Mouse (Mus musculus) right cerebral cortex, postnatal 10 days (tissue): ENCODE data around the gene Gm10322.

Source experiments
- DNase-seq, 2 experiments: peaks; one replicate each; pipeline ENCODE4 v3.0.0; 2021; ENCODE audit warnings: low spot score in 2 of 2

The Gm10322 gene

DNA sequence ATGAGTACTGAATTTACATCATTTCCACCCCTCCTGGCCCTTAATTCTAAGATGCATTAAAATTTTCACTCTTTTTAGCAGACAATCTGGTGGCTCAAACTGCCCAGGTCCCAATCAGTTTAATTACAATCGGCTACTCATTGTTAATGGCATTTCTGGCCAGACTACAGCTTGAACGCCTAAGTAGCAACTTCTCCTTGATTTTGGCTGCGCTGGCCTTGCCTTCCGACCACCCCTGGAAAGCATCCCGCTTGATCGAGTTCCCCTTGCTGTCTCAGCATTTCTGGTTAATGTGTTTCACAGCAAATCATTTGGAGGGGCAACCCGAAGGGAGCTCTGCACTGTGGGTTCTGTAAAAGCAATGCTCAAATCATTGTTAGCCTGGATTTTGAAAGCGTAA, 13.8 kb upstream of the Gm10322 start:
- no peak for DNase-seq

DNA sequence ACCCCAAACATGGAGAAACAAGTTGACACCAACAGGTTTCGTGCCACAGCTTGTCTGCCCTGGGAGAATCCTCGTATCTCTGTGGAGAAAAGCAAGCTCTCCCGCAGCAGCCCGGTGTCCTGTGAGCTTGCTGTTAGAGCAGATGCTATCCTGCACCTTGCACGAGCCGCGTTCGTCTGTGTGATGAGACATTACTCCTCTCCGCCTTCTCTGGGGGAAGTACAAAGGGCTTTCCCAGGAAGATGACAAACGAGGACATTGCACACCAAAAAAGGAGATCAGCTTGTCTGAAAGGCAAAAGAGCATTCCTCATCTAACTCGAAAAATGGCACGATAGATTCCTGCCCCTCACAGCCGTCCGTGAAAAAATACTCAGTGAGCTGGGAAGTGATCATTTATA, 13.0 kb upstream of the Gm10322 start:
- DNase-seq = peak in 1 of 2 experiments; percentile 58

DNA sequence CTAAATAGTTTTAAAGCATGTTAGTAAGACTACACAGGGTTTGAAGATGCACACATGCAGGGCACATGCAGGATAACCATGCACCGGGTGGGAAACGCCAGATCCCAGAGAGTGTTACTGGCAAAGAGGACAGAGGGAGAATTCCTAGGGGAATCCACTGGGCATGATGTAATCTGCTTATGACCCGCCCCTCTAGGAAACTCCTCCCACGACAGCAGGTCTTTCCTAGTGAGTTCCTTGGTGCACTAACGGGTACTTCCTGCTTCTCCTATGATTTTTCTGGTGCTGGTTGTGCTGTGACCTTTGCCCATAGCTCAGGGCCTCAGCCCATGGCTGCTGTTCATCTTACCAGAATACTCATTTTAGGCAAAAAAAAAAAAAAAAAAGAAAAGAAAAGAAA, 12.0 kb upstream of the Gm10322 start:
- no peak for DNase-seq

DNA sequence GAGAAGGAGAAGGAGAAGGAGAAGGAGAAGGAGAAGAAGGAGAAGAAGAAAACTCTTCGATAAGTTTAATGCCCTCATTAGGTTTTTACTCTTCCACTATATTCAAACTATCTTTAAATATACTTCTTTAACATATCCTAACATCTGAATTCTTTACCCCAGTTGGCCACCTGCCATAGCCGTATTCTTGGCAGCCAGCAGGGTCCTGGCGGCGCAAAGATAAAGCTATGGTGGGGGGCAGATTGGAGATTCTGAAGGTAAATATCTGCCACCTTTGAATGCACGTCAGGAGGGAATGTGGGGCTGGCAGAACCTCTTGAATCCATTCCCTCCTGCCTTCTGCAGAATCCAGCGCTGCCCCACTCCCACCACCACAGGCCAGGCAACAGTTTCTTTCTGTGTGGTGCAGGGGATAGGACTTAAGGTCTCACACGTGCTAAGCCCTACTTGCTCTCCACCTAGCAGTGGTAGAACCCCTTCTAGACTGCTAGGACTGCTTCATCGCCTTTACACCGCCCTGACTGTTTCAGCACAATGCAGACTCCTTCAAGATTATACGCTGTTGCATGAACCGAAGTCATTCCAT, 10.9 kb upstream of the Gm10322 start:
- no peak for DNase-seq

DNA sequence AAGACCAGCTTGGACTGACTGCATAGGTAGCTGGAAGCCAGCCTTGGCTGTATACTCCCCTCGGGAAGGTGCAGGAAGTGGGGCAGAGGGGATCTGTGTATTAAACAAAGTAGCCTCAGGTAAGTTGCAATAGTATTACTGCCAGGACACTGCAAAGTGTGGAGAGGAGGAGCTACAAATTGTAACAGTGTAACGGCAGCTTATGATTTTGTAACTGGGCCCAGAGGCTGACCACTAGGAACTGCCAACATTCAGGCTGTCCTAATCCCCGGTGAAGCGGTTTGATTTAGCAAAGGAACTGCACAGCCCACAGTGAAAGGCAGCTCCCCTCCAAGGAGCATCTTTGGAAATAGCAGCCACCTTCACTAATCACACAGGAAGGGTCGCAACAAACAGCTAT, 2.6 kb upstream of the Gm10322 start:
- DNase-seq = no peak

DNA sequence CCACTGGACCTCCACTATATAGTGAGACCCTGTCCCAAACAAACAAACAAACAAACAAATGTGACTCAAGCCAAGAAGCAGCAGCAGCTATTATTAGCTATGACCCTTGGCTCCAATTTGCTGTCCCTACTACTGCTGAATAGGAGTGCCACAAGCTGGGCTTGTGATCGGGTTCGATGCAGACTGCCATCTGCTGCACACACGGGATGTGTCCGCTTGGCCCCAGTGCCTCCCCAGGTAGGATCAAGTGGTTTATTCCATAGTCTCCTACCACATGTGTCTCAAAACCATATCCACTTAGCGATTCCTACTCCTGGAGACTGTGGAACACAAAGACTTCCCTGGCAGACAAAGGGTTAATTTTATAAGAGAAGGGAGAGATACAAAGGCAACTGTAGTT, 1.7 kb upstream of the Gm10322 start:
- DNase-seq = peak in 1 of 2 experiments; percentile 49

DNA sequence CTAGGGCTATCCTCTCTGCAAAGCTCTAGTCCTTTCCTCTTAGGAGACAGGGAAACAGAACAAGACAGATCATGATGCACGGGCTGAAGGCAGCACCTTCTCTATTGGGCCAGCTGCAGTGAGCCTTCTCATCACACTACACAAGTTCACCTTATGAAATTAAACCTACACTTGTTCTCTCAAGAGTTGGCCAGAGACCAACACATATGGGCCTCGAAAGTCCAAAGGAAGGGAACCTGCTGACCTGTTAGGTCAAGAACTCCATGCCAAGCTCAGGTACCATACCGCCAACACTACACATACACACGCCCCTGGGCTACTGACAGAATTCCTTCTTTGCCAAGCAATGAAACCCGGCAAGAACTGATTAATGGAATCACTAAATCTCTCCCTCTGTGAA, 452 bp upstream of the Gm10322 start:
- DNase-seq = peak in 1 of 2 experiments; percentile 42

DNA sequence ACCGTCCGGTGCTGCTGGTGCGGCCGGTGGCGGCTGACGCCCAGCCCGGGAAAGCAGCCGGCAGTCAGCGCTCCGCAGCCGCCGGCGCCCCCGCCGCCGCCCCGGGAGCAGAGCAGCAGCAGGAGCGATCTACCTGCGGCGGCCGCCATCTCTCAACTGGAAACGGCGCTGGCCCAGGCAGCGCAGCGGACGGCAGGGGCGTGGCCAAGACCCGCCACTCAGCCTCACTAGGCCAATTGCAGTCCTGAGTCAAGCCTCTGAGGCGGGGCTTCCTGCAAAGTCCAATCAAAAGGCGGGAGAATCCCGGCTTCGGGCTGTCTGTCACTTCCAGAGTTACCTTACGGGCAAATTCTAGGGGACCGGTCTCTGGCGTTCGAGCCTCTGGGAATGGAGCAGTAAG, 659 bp downstream of the Gm10322 start, which contains the start of gene Mcu:
Gene Mcu, minus strand, starts transcription at position 171 of the 400 bp plus-strand sequence.
- peak; percentile 97 for DNase-seq

DNA sequence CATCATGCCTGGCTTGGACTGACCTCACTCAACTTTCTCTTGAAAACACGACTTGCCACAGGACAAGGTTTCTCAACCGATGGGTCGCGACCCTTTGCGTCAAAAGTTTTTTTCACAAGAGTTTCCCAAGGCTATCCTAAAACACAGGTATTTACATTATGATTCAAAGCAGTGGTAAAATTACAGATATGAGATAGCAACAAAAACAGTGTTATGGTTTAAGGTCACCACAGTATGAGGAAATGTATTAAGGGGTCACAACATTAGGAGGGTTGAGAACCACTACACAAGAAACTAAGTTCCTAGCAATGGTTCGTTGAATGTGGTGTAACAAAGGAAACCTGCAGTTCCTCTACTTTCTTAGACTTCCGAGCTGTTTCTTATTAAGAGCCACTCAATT, 1.9 kb downstream of the Gm10322 start:
- no peak for DNase-seq

DNA sequence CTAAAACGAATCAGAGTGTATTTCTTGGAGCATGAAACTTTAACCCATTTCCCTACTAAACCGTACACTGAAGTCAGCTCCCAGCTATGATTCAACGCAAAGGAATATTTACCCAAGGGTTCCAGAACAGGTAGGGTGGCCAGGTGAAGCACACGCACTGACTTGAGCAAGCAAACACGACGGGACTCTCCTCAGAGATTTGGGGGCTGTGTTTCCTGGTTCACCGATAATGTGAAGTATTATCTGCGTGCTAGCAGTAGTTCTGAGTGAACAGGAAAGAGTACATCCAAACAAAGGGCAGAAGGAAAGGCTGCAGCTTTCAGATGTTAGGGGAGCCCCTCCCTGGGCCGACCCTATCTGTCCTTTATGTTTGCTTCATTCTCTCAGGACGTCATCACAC, 5.5 kb downstream of the Gm10322 start:
- DNase-seq = no peak

DNA sequence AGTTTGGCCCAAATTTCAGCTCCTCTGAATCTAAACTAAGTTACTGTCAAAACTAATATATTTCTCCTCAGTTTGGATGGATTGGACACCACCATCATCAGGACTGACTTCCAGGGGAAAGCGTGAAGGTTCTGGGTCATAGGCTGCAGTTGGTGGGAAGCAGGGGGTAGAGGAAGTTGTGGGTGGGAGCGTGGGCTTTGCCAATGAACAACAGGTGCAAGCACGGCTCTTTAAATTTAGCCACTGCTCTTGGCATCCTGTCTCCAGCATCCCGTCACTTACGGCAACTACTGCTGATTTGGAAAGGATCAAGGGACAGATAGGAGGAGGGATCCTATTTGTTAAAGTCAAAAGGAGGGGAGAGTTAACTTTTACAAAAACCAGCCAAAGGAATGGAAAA, 7.6 kb downstream of the Gm10322 start:
- DNase-seq = no peak

DNA sequence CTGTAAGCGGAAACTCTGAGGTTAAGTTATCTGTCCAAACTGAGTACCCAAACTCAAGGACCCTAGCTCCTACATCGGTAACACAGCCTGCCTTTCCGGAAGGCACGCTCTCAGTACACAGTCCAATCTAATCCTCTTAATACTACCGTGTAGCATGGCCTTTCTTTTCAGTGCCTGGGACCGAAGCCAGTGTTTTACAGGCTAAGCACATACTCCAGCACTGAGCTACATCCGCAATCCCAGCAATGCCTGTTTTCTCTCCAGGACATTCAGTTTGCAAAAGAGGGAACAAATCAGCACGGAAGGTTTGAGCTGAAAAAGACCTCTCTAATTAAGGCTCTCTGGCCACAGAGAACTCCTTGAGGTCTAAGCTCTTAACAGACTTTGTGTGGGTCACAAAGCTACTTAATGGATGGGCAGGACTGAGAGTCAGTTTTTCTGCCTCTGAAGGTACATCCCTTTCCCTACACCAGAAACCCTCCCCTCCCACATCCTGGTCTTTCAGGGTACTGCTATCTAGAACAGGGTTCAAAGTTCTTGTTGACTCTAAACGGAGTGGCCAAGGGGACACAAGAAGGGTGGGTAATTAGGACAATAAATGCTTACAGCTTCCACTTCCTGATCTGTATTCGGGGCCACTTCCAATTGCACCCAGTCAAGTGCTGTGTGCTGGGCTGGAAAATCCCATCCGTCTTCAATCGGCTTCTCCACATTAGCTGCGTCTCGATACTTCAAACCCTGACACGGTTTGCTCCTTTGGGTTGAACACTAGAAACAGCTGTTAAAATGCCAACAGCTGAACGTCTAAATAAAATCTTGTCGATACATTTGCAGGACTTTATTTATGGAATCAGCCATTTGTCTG, 13.0 kb downstream of the Gm10322 start:
- DNase-seq = peak; percentile 50 to 51

DNA sequence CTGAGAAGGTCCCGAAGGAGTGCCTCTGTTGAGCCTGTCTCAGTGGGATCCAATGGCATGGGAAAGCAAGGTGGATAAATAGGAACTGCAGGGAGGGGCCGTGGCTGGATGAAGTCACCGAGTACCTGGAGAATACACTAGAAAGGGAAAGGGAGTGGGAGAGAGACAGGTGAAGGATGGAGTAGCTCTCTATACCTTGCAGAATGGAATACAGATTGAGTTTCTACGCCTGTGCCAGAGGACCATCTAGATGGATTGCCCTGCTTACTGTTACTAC, 13.6 kb downstream of the Gm10322 start:
- DNase-seq = no peak

DNA sequence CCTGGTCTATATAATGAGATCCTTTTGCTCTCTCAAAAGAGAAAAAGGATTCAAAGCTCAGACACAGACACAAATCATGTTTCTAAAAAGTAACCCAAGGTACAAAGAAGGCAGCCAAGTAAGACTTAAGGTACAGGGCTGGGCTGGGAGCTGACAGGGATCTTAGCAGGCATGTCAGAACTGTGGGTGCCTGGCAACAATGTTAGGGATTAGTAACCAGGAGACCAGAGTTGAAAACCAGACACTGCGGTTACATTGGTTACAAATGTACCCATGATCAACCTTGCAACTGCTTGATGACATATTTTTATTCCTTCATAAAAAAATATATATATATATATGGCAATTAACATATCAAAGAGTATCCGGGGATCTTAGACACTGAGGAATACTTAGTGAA, 20.2 kb downstream of the Gm10322 start:
- no peak for DNase-seq

DNA sequence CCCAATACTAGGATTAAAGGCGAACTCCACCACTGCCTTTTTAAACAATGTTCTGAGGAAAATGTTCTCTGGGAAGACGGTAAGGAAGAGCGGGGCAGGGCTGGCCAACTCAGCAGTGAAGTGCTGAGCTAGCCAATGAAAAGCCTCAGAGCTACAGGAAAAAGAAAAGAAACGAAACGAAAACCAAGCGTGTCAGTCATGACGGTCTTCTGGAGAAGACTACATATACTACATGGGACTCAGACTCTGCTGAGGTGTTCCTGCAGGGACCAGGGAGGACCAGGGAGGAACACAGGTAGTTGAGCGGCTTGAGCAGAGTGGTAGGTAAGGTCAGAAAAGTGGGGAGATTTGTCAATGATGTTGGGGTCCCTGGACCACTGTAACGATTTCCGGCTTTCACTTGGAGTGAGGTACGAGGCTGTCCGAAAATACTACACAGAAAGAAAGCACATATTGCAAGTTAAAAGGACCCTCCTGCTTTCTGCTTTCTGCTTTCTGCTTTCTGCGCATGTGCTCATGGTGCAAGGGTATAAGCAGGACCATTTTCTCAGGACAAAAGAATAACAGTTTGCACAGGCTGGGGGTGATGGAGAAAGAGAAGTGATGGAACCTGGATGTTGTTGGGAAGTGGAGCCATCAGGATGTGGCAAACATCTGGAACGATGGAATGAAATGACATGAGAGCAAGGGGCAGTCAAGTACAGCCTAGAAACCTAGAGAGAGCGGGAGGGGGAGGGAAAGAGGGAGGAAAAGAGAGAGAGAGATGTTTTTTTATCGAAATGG, 21.1 kb downstream of the Gm10322 start:
- no peak for DNase-seq

DNA sequence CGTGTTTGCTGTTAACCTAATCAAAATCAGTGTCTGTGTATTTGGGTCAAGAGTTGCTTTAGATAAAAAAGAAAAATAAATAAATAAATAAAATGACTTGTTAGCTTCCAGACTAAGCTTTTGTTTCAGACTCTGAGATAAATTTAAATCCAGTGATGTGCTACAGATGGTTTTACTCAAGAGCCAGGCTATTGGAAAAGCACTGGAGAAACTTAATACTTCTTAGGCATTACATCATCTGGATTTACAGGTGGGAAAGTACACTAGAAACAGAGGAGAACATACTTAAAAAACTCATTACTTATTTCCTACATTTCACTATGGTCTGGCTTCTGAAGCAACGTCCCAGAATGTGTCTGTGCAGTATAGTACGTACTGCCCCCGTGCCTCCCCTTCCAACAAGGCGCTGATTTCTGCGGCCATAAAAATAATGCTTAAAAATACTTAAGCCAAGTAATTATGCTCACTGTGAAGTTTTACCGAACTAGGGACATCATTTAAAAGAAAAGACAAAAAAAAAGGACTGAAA, 21.8 kb downstream of the Gm10322 start:
- no peak for DNase-seq

DNA sequence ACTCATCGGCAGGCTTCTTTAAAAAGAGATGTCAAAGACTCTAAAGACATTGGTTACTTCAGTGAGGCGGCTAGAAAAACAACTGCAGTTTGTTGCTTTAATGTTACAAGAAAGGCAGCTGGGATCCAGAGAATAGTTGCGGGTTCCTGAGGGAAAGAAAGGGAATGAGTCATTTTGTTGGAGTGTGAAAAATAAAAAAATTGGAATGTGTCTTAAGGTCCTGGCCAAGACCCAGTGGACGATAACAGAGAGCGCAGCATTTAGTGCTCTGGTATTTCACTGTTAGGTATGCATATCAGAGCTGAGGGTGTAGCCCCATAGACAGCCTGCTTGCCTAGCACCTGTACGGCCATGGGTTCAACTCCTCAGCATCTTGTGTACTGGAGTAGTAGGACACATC, 22.7 kb downstream of the Gm10322 start:
- DNase-seq = no peak

DNA sequence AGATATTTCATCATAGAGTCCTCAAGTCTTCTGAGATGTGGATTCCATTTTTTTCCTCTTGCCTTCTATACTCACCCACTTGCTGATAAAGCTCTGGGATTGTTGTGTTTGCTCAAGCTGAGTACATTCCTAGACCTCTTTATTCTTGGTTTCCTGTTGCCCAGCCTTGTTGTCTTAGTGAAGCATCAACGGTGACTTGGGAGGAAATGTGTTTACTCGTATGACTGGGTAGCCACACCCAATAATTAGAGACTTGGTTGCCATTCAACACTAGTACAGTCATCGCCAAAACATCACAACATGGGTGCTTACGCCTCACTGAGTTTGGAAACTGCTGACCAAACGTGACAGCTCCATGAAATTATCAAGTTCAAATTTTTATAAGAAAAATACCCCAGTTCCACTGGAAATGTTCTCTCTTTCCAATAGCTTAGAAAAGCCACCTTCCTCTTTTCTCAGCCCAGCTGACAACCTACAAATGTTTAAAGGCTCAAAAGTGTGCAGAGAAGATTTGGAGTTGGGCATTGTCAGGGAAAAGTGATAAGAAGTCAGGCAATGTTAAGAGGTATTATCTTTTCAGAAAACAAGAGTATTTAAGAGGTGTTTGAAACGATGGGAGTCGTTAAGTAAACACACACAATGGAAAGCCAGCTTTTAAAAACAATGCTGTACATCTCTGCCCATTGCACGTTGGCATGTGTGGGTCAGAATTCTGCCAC, 27.0 kb downstream of the Gm10322 start:
- no peak for DNase-seq

DNA sequence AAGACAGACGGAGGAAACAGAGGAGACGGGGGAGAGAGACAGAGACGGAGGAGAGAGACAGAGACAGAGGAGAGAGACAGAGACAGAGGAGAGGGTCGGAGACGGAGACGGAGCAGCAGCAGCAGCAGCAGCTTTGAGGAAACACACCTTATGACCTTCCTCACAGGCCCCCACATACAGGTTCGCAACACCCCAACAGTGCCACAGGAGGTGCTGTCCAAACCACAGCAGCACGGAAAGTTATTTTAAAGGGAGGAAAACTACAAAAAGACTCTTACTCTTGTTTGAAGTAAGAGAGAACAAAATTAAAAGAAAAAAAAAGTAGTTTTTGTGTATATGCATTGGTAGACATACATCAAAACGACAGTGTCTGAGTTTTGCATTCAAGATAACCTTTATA, 27.8 kb downstream of the Gm10322 start:
- no peak for DNase-seq

DNA sequence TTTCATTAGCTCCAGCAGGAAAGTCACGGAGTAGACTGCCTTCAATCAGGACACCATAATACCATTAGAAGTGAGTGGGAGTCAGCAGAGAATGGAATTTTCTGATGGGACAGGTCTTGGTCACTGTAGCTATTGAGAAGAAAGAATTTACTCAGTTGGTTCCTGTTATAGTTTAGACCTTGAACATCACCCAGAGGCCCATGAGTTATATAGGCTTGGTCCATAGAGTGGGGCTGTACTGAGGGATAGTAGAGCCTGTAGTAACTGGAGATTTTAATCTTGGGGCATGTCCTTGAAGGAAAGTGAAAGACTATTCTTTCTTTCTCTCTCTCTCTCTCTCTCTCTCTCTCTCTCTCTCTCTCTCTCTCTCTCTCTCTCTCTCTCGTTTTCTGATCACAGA, 28.8 kb downstream of the Gm10322 start:
- DNase-seq = no peak

DNA sequence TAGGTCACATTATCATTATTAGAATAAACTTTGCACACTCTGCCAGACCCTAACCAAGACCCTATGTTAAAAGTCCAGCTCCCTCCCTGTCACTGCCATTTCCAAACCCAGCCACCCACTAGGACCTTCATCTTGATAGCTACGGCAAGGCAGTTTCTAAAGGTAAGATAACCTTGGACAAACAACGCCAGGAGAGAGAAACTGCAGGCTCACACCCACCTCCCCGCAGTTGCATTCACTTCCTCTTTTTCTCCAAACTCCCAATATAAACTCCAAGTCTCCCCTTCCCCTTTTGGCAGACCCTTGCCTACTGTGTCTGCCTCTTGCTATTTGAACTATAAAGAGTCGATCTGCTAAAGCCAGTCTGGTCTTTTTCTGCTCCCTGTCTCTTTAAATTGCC, 29.3 kb downstream of the Gm10322 start:
- DNase-seq = no peak

DNA sequence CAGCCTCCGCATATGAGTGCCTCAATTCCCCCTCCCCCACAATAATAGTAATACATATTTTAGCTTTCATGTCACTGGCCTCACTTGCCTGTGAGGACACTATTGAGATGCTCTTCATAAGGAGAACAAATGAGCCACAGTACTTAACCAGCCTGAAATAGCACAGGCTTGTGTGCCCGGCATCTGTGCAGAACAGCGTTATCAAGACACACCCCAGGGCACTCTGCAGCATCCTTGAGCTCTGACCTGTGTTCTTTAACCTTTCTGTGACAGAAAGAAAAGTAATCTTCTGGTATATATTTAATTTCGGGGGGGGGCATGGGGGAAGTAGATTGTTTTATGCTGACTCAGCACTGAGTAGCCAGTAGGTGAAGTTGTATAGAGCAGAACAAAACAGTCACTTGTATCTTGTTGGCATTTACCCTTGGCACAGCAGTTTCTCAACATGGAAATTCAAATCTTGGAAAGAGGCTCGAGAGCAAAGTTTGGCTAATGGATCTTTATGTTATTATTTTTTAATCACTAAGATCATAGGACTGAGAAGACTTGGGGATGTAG, 31.0 kb downstream of the Gm10322 start:
- DNase-seq = no peak
